Mouse (Mus musculus): ENCODE results near the gene Maml2. TPM values are rescaled to one million over a fixed set of nuclear protein-coding genes. Genes with fewer than 3 reads are reported as not detected.

Maml2 gene
- polyA plus RNA-seq, 1 experiment = 5.5 TPM

DNA sequence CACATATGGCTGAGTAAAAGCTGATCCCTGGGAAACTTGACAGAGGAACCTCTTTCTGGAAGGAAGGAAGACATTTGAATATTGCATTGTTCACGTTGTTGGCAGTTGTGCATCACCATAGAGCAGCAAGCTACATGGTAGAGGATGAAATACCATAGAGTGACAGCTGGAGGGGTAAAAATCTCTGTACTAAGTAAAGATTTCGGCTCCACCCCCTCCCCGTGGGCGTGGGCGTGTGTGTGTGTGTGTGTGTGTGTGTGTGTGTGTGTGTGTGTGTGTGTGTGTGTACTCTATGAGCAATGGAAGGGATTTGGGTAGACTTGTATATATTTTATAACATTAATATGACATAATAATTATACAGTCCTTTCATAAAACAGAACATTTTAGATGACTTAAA is 324.7 kb downstream of the Maml2 start:
- Histone ChIP-seq H3K27ac (ENCODE audit: insufficient read depth, low read length) (no peak overlapping the region), H3K4me1 (ENCODE audit: control insufficient read depth, insufficient read depth, low read length) (no peaks in the 10 kb centered on the region), H3K4me3 (ENCODE audit: insufficient read depth, low read length) (no peak overlapping the region)
- TF ChIP-seq CTCF (IDR thresholded peaks at IDR 0.05; ENCODE audit: extremely low read depth, insufficient read depth, low read length) (no peak), POLR2A (IDR thresholded peaks at IDR 0.05; ENCODE audit: extremely low read depth, insufficient read depth, low read length) (no peak)

DNA sequence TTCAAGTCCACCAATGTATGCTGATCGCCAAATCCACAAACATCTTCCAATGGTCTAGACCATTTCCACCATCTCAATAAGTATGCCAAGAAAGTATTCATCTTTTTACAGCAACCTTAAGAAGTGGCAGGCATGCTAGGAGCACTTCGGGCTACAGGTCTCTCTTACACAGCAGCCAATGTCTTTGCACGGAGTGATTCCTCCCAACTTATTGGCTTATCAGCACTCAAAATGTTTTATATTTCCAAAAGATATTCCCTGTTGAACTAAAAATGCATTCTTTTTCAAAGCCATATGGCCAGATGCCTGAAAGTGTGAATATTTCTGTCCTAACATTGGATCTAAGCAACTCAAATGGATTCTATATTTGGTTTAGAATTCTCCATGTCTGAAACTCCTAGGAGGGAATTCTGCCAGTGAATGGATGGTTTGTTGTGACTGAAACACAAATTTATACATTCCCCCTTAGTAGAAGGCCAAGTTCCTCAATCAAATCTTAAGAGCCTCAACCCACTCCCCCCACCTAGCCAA is 326.2 kb downstream of the Maml2 start:
- TF ChIP-seq POLR2A (IDR thresholded peaks at IDR 0.05; ENCODE audit: extremely low read depth, insufficient read depth, low read length) (no peak), CTCF (IDR thresholded peaks at IDR 0.05; ENCODE audit: extremely low read depth, insufficient read depth, low read length) (no peak)
- Histone ChIP-seq H3K27ac (ENCODE audit: insufficient read depth, low read length) (no peak overlapping the region), H3K4me1 (ENCODE audit: control insufficient read depth, insufficient read depth, low read length) (no peaks in the 10 kb centered on the region), H3K4me3 (ENCODE audit: insufficient read depth, low read length) (no peak overlapping the region)

DNA sequence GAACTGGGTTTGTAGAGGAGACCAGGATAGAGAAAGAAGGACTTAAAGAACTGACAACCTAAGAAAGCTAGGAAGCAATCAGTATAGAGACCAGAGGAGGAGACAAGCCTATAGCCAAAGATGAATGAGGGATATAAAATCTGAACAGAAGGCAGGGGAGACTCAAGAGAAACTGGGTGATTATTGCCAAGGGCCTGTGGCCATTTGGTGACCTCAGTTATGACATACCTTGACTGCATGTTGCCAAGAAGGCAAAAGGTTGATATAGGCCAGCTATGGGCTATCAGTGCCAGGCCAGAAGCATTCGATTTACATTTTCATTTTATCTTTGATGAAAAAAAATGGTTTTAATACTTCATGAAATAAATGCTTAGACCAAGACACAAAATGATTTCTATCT is 327.0 kb downstream of the Maml2 start:
- Histone ChIP-seq H3K4me1 (ENCODE audit: control insufficient read depth, insufficient read depth, low read length) (no peaks in the 10 kb centered on the region), H3K4me3 (ENCODE audit: insufficient read depth, low read length) (no peak overlapping the region), H3K27ac (ENCODE audit: insufficient read depth, low read length) (no peak overlapping the region)
- no peak for TF ChIP-seq POLR2A (IDR thresholded peaks at IDR 0.05; ENCODE audit: extremely low read depth, insufficient read depth, low read length)
- TF ChIP-seq CTCF (IDR thresholded peaks at IDR 0.05; ENCODE audit: extremely low read depth, insufficient read depth, low read length) = no peak

DNA sequence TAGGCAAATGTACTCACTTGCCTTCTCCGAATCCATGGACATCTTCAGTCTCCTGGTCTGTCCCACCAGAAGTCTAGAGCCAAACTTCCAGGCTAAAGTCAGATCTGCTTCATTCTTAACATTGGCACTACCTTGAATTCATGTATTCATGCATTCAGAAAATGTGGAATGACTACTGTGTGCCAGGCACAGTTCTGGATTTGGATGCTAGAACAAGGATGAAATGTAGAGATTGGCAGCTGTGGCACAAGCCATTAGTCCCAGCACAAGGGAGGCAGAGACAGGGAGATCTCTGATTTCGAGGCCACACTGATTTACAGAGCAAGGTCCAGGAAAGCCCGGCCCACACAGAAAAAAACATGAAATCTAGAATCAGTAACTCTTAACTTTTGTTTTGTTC is 327.5 kb downstream of the Maml2 start:
- Histone ChIP-seq H3K27ac (ENCODE audit: insufficient read depth, low read length) (no peak overlapping the region), H3K4me1 (ENCODE audit: control insufficient read depth, insufficient read depth, low read length) (no peaks in the 10 kb centered on the region), H3K4me3 (ENCODE audit: insufficient read depth, low read length) (no peak overlapping the region)
- TF ChIP-seq POLR2A (IDR thresholded peaks at IDR 0.05; ENCODE audit: extremely low read depth, insufficient read depth, low read length) (no peak), CTCF (IDR thresholded peaks at IDR 0.05; ENCODE audit: extremely low read depth, insufficient read depth, low read length) (no peak)

DNA sequence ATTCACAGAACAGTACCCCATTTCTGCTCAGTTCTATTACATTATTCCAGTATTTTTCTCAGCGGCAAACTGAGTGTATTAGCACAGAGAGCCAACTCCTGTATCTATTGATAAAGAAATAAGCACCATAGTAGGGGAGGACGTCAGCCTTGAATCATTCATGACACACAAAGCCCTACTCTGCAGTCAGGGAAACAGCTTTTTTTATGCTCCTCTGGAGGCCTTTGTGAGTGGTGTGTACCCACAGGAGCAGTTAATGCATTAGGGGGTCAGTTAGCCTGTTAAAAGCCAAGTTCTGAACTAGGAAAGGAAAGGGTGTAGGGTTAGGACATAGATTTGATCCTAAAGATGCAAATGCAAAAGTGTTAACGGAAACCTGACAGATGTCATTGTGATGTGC is 328.7 kb downstream of the Maml2 start:
- Histone ChIP-seq H3K27ac (ENCODE audit: insufficient read depth, low read length) (no peak overlapping the region), H3K4me1 (ENCODE audit: control insufficient read depth, insufficient read depth, low read length) (no peaks in the 10 kb centered on the region), H3K4me3 (ENCODE audit: insufficient read depth, low read length) (no peak overlapping the region)
- TF ChIP-seq CTCF (IDR thresholded peaks at IDR 0.05; ENCODE audit: extremely low read depth, insufficient read depth, low read length) = no peak
- no peak for TF ChIP-seq POLR2A (IDR thresholded peaks at IDR 0.05; ENCODE audit: extremely low read depth, insufficient read depth, low read length)

DNA sequence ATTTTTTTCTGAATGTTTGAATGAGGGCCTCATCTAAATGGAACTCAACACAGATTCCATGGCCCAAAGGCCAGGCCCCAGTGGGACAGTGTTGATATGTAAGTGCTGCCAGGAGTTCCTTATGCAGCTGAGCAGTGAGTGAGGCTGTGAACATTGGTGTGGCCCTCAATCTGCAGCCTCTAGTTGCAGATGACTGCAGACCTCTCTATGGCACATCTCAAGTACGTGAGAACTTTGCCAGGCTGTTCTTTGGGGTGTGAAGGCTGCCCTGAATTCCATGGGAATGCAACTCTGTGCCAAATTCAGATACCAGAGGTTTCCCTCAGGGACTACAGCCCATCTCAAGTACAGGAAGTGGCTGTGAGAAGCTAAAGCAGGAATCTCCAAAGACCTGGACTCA is 335.6 kb downstream of the Maml2 start:
- H3K4me3 ChIP-seq (ENCODE audit: insufficient read depth, low read length) = no peak overlapping the region
- H3K27ac ChIP-seq (ENCODE audit: insufficient read depth, low read length) = no peak overlapping the region
- TF ChIP-seq POLR2A (IDR thresholded peaks at IDR 0.05; ENCODE audit: extremely low read depth, insufficient read depth, low read length) (no peak), CTCF (IDR thresholded peaks at IDR 0.05; ENCODE audit: extremely low read depth, insufficient read depth, low read length) (no peak)
- H3K4me1 ChIP-seq (ENCODE audit: control insufficient read depth, insufficient read depth, low read length) = no peaks in the 10 kb centered on the region

DNA sequence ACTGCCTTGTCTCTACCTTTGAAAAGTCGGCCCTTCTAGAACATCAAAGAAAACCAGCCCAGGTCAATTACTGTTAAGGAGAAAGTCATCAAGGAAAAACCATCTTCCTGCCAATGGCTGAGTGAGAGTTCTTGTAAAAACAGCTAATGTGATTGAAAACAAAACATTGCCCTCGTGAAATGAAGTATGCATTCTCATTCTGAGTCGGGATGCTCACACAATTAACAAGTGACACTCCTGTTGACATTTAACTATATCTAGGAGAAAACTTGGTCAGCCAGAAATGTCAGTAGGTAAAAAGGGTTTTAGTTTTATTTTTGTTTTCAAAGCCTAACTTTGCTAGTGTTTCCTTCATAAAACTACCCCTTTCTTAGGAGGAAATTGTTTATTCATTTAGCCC is 341.9 kb downstream of the Maml2 start:
- TF ChIP-seq POLR2A (IDR thresholded peaks at IDR 0.05; ENCODE audit: extremely low read depth, insufficient read depth, low read length) (no peak), CTCF (IDR thresholded peaks at IDR 0.05; ENCODE audit: extremely low read depth, insufficient read depth, low read length) (no peak)
- no peaks in the 10 kb centered on the region for H3K4me1 ChIP-seq (ENCODE audit: control insufficient read depth, insufficient read depth, low read length)
- no peak overlapping the region for H3K27ac ChIP-seq (ENCODE audit: insufficient read depth, low read length)
- no peak overlapping the region for H3K4me3 ChIP-seq (ENCODE audit: insufficient read depth, low read length)

DNA sequence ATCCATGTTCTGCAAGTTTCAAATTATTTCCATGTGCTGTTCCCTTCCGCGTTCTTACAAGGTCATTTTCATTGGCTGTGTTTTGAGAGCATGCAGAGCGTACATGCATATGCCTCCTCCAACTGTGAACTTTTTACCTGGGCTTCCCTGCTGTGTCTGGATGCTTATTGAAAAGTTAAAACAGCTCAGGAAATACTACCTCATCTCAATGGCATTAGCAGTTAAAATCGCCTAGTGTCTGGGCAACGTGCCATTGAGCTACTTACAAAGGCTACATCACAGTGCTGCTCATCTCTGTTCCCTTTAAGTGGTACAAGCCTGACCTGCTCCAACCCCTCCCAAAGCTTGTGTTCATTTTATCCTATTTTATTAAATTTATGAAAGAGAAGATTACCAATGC is 347.4 kb downstream of the Maml2 start:
- TF ChIP-seq CTCF (IDR thresholded peaks at IDR 0.05; ENCODE audit: extremely low read depth, insufficient read depth, low read length) (no peak), POLR2A (IDR thresholded peaks at IDR 0.05; ENCODE audit: extremely low read depth, insufficient read depth, low read length) (no peak)
- H3K4me1 ChIP-seq (ENCODE audit: control insufficient read depth, insufficient read depth, low read length) = no peaks in the 10 kb centered on the region
- no peak overlapping the region for H3K27ac ChIP-seq (ENCODE audit: insufficient read depth, low read length)

DNA sequence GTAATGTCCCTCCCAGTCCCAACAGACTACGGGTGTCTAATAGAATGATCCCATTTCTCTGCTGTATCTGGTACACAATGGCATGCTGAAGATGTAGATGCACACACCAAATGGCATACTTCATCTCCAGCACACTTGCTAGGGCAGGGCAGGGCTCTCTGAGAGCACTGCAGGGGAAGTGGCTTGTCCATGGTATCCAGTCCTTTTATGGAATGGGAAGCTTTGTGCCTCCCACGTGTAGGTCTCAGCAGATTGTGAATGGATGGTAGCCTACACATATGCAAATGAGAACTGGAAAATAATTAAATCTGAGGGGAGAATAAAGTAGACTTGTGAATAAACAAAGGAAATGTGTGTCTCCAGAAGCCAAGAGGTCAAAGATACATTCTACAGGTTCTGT is 353.3 kb downstream of the Maml2 start:
- peaks cover 2% of the 10 kb centered on the region; the same call in 1 of the 2 replicates for H3K4me1 ChIP-seq (ENCODE audit: control insufficient read depth, insufficient read depth, low read length)
- no peak for TF ChIP-seq CTCF (IDR thresholded peaks at IDR 0.05; ENCODE audit: extremely low read depth, insufficient read depth, low read length)
- no peak for TF ChIP-seq POLR2A (IDR thresholded peaks at IDR 0.05; ENCODE audit: extremely low read depth, insufficient read depth, low read length)
- no peak overlapping the region for H3K4me3 ChIP-seq (ENCODE audit: insufficient read depth, low read length)
- H3K27ac ChIP-seq (ENCODE audit: insufficient read depth, low read length) = no peak overlapping the region

More for the DNA sequence above, 347.4 kb downstream of the Maml2 start:
- no peak overlapping the region for H3K4me3 ChIP-seq (ENCODE audit: insufficient read depth, low read length)

DNA sequence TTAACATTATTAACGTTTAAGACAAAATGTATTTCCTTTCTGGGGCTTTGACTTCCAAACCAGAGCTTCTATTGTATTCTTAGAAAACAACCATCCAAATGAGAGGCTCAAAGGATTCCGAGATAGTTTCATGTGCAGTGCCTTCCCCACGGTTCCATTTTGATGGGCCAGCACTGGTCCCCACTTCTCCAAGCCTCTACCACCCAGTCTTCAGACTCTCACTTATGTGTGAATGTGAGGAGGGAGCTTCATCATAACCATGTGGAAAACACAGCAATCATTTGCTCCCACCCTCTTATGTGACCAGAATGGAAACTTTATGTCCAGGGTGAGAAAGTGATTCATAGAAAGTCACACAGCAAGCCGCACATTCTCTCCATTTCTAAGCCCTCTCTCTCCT is 354.1 kb downstream of the Maml2 start:
- Histone ChIP-seq H3K4me3 (ENCODE audit: insufficient read depth, low read length) (no peak overlapping the region), H3K4me1 (ENCODE audit: control insufficient read depth, insufficient read depth, low read length) (peaks cover 2% of the 10 kb centered on the region; the same call in 1 of the 2 replicates), H3K27ac (ENCODE audit: insufficient read depth, low read length) (no peak overlapping the region)
- TF ChIP-seq POLR2A (IDR thresholded peaks at IDR 0.05; ENCODE audit: extremely low read depth, insufficient read depth, low read length) (no peak), CTCF (IDR thresholded peaks at IDR 0.05; ENCODE audit: extremely low read depth, insufficient read depth, low read length) (no peak)

Measured in cortical plate, adult 2 months (tissue).